Mouse (Mus musculus) G1E-ER4 (cell line): ENCODE results near the gene Tmem270. TPM values are rescaled to one million over a fixed set of nuclear protein-coding genes. Genes with fewer than 3 reads are reported as not detected.

Experiments used
- GATA1 ChIP-seq: IDR thresholded peaks from one replicate; pipeline ENCODE4 v1.8.0; 2012; ENCODE audit warnings: low read length, inconsistent platforms
- polyA plus RNA-seq: library from polyadenylated mRNA; stranded (reverse); fragments of >175 nt; gene quantifications from 2 replicates; pipeline ENCODE4 v1.2.3, GENCODE M21; 2012

The Tmem270 gene
- polyA plus RNA-seq, 1 experiment: not detected

- no peak for TF ChIP-seq GATA1
Observed at GRCm38 (mm10) chr5:134901644-134902027, 4.9 kb downstream of the Tmem270 start.

- TF ChIP-seq GATA1: no peak
Observed at GRCm38 (mm10) chr5:134901012-134901643, 5.4 kb downstream of the Tmem270 start.

DNA sequence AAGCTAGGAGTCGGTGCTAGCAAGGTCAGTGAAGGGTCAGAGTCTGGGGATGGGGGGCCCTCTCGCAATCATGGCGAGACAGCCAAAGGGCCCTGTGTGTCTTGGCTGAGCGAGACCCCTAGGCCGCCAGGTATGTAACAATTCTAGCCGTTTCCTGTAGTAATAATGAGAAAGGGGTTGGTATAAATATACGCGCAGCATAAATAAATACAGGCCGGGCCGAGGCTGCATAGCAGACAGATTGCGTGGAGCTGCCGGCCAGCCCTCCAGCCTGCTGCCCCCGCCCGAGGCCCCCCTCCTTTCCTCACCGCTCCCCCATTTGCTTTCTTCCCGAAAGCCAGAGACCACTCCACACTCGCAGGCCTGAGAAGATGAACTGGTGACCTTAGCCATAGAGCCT, 8.9 kb downstream of the Tmem270 start:
- TF ChIP-seq GATA1: no peak

- TF ChIP-seq GATA1: no peak
Observed at GRCm38 (mm10) chr5:134896965-134897364, 9.6 kb downstream of the Tmem270 start.

GRCm38 (mm10) chr5:134895291-134895690, 11.2 kb downstream of the Tmem270 start:
- no peak for TF ChIP-seq GATA1

DNA sequence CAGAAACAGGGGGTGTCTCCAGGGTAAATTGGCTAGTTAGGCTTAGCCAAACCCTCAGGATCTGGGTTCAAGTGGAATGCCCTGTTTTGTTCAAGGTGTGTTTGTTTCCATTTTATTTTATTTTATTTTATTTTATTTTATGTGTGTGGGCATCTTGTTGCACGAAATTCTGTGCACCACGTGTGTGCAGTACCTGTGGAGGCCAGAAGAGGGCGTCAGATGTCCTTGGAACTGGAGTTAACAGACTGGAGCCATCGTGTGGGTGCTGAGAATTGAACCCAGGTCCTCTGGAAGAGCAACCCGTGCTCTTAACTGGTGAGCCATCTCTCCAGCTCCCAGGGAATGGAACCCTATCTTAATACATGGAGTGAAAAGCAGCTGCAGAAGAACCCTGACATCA, 13.8 kb downstream of the Tmem270 start:
- TF ChIP-seq GATA1: no peak

GRCm38 (mm10) chr5:134891552-134891951, 15.0 kb downstream of the Tmem270 start:
- TF ChIP-seq GATA1: no peak

DNA sequence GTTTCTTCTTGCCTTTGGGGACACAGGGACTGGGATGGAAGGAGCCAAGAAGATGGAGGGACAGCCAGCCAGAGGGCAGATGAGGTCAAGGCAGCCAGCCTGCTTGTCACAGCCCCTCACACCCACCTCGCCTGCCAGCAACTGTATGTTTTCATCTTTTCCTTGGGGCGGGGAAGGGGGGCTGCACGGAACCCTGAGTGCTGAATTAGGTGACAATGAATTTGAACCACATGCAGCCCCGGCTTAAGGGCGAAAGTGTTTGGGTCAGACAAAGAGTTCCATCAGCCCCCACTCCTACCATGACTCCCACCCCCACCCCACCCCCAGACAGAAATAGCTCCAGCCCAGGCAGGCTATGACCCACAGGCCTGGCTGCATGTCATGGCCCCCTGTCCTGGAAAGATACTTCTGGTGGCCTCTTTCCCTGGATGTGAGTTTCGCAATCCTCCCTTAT, 15.9 kb downstream of the Tmem270 start:
- no peak for TF ChIP-seq GATA1

DNA sequence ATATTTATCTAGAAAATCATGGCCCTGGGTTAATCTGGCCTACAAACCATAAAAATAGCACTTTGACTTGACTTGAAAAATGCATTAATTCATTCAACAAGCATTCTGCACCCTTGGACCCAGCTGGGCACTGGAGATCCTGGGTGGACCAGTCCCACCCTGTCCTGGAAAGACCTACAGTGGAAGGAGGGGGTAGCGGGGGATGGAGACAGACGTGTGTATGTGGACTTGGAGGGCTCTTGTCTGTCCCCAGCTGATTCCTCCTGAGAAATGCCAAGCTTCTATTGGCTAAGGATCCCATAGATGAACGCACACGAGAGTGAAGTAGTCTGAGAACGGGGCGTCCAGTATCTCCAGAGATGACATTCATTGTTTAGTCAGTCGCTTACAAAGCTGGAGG, 18.0 kb downstream of the Tmem270 start:
- TF ChIP-seq GATA1: no peak

- TF ChIP-seq GATA1: no peak
Observed at GRCm38 (mm10) chr5:134887447-134888335, 18.8 kb downstream of the Tmem270 start.

GRCm38 (mm10) chr5:134883077-134883476, 23.5 kb downstream of the Tmem270 start:
- TF ChIP-seq GATA1: no peak

GRCm38 (mm10) chr5:134876801-134877200, 29.7 kb downstream of the Tmem270 start:
- no peak for TF ChIP-seq GATA1

DNA sequence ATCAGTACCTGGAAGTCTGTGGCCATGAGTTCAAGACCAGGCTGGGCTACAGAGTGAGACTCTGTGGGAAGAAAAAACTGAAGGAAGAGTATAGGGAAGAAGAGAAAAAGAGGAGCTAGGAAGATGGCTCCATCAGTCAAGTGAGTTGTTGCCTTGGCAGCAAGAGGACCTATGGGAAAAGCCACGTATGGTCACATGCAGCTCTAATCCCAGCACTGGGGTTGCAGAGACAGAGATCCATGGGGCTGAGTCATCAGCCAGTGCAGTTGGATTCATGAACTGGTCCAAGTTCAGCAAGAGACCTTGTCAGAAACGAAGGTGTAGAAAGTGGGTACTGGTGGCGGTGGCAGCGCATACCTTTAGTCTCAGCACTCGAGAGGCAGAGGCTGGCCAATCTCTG, 31.3 kb downstream of the Tmem270 start:
- TF ChIP-seq GATA1: no peak

DNA sequence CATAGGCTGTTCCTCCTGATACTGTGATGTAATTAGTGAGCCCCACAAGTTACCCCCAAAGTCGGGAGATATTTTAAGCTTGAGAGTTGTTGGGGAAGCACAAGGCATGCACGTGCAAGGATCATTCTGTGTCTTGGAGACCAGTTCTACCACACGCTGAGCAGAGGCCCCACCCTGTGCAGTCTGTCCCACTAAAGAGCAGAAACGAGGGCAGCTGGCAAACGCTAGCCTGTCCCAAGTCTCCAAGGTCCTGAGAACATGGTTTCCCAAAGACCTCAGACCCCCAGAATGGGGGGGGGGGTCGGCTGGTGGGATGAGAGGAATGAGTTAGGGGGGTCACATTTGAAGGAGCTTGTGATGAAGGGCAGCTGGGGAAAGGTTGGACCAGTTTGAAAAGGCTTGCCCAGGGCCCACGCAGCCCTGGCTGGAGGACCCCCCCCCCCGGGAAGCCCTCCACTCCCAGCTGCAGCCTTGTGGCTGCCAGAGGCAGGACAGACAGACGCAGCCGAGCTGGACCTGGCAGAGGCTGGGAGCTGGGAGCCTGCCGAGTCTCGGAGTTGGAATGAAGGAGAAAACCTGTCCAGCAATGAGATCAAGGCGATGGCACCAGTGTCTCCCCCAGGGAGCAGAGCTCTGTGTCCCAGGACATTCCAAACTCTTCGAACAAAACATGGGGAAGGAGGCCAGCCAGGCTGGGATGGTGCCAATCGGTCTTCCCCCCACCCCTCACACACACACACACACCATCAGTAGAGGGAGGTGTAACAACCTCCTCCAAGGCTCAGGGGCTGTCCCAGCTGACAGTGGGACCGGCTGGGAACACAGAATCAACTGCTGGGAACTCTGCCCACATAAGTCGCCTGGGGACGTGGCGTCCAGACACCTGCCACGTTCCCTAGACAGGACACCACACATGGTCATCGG, 32.3 kb downstream of the Tmem270 start:
- no peak for TF ChIP-seq GATA1

DNA sequence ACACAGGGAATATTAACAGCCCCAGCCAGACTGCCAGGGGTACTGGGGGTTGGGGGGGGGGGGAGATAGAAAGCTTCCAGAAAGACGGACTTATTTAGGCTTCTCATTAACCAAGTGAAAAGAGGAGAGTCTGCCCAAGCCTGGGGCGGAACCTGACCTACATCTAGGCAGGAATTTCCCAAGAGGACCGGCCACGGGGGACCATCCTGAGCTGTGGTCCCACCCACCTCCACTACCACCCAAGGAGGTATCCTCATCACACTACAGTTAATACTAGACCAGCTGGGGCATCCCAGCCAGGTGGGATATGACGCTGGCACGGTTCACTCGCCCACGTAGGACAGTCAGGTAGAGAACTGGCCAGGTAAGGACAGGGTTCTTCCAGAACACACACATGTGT, 33.5 kb downstream of the Tmem270 start:
- TF ChIP-seq GATA1: no peak

DNA sequence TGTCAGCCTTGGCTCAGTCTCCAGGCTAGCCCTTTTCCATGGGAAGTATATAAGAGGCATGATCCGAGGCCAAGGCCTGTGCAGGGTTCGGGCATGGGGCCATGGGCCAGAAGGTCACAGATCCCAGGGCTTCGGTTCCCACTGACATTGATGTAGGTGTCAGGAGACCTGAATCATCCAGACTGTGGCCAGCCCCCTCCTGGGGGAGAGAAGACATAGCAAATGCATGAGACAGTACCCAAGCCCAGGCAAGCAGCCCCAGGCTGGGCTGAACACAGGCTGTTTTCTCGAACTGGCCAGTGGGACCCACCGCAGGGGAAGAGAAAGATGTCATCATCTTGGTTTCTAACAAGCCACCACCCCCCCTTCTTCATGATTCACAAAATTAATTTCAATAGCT, 33.9 kb downstream of the Tmem270 start:
- TF ChIP-seq GATA1: no peak
